Mouse (Mus musculus) lung, embryonic 16.5 days (tissue): ENCODE results near the gene Apmap. TPM values are rescaled to one million over a fixed set of nuclear protein-coding genes. Genes with fewer than 3 reads are reported as not detected.
"Not testable (repeated sequence)": the region's sequence is repeated elsewhere in the genome, so short reads cannot be mapped to it uniquely, and the experiment has no call there.

ENCODE experiments used
- ATAC-seq: fragments of 200-750 bp; cut with Nextera tagmentation; 2 replicates; pipeline ENCODE4 v1.8.0; 2017; ENCODE audit warnings: low read depth, mild to moderate bottlenecking, moderate library complexity
- H3K27ac ChIP-seq: fragments of 300-500 bp; sonication (generic); 2 replicates; pipeline ENCODE4 v1.5.1; 2014; ENCODE audit warnings: mild to moderate bottlenecking, control low read depth, low read length
- H3K27me3 ChIP-seq: fragments of 300-500 bp; sonication (generic); 2 replicates; pipeline ENCODE4 v1.6.1; 2014; ENCODE audit warnings: low read depth, low read length, mixed read lengths; ENCODE audit not compliant: control insufficient read depth, insufficient read depth
- H3K36me3 ChIP-seq: fragments of 300-500 bp; sonication (generic); 2 replicates; pipeline ENCODE4 v1.6.1; 2014; ENCODE audit warnings: low read length; ENCODE audit not compliant: control insufficient read depth, insufficient read depth
- H3K4me1 ChIP-seq: fragments of 300-500 bp; sonication (generic); replicated peaks from 2 replicates; pipeline ENCODE4 v1.6.1; 2014; ENCODE audit warnings: low read length, mixed read lengths; ENCODE audit not compliant: control insufficient read depth, insufficient read depth
- H3K4me2 ChIP-seq: fragments of 300-500 bp; sonication (generic); 2 replicates; pipeline ENCODE4 v1.6.1; 2014; ENCODE audit warnings: low read depth, low read length, control low read depth
- H3K4me3 ChIP-seq: fragments of 300-500 bp; sonication (generic); 2 replicates; pipeline ENCODE4 v1.5.1; 2014; ENCODE audit warnings: mild to moderate bottlenecking, low read length, control low read depth
- H3K9ac ChIP-seq: fragments of 300-500 bp; sonication (generic); 2 replicates; pipeline ENCODE4 v1.6.1; 2014; ENCODE audit warnings: low read length, control low read depth
- H3K9me3 ChIP-seq: fragments of 300-500 bp; sonication (generic); 2 replicates; pipeline ENCODE4 v1.6.1; 2016; ENCODE audit warnings: low read length; ENCODE audit not compliant: control insufficient read depth
- whole genome bisulfite sequencing: fragments of 180-500 bp; shearing (Covaris S2); extraction: QIAGEN DNeasy Blood & Tissue Kit; methylation state at CpG from one replicate; pipeline ENCODE4 v1.1.7; 2014; 5-methylcytosine and 5-hydroxymethylcytosine counted together
- polyA plus RNA-seq: library from polyadenylated mRNA; unstranded; fragments of >200 nt; fragmentation: Nextera tagmentation; extraction: Ambion mirVana; gene quantifications from 2 replicates; pipeline ENCODE4 v1.2.1, GENCODE M21; 2015

Gene Apmap
- polyA plus RNA-seq, 1 experiment from 2014 or later = 57.2 TPM

- WGBS = 49% methylated on average over 3 of the region's 3 CpGs
- H3K27me3 ChIP-seq = no peaks in the 10 kb centered on the region
- ATAC-seq = no peak
- no peak overlapping the region for H3K4me3 ChIP-seq
- no peaks in the 10 kb centered on the region for H3K9me3 ChIP-seq
- H3K4me1 ChIP-seq = no peaks in the 10 kb centered on the region
- no peak overlapping the region for H3K4me2 ChIP-seq
- H3K36me3 ChIP-seq = no peaks in the 10 kb centered on the region
- no peak overlapping the region for H3K9ac ChIP-seq
- no peak overlapping the region for H3K27ac ChIP-seq
Observed at GRCm38 (mm10) chr2:150558568-150558967, 49.8 kb downstream of the Apmap start.

DNA sequence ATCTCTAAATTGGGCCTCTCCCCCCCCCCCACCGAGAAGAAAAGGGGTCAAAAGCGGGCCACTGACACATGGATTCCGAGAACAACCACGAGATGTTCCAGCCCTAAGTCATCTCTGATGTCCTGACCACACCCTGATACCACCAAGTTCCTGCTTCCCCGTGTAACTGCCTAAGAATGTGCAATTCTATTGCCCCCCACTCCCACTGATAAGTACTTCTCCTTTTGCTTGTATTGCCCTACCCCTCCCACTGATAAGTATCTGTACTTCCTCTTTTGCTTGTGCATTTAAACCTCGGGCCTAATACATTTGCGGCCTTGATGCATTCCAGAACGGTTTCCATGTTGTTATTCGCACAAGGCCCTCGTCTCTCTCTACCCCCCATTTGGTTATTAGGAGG is 58.8 kb downstream of the Apmap start:
- not testable (repeated sequence) for H3K9ac ChIP-seq, H3K36me3 ChIP-seq, H3K4me2 ChIP-seq, H3K27ac ChIP-seq, H3K4me1 ChIP-seq, ATAC-seq, H3K27me3 ChIP-seq, H3K9me3 ChIP-seq, H3K4me3 ChIP-seq
- 69% methylated on average over 10 of the region's 10 CpGs for WGBS

Other genes with a start within 250 kb of the Apmap start
- gene 3300002I08Rik, start 245.8 kb downstream of the Apmap start, polyA plus RNA-seq = 7.0 and 7.1 TPM in 2 replicates
- gene Zfp442, start 157.1 kb downstream of the Apmap start, polyA plus RNA-seq = 7.1 and 7.7 TPM in 2 replicates
- gene Zfp345, start 123.5 kb downstream of the Apmap start, polyA plus RNA-seq = 0.10 TPM in 1 of 2 replicates, not detected in the other
- 0.20 and 0.36 TPM in 2 replicates for gene Cst7, start 38.2 kb downstream of the Apmap start, polyA plus RNA-seq
- gene Acss1, start 59.9 kb upstream of the Apmap start, polyA plus RNA-seq = 11.3 and 14.7 TPM in 2 replicates
- gene Vsx1, start 80.8 kb upstream of the Apmap start, polyA plus RNA-seq = not detected in 2 replicates
- gene Entpd6, start 140.5 kb upstream of the Apmap start, polyA plus RNA-seq = 29.8 and 29.9 TPM in 2 replicates
- 92.4 and 94.3 TPM in 2 replicates for gene Pygb, start 178.2 kb upstream of the Apmap start, polyA plus RNA-seq